Mouse (Mus musculus) embryonic fibroblast, embryonic 13.5 days (primary cell): ENCODE measurements around the gene Arl3.

ENCODE experiments used
- CTCF ChIP-seq: IDR thresholded peaks from 2 replicates; pipeline ENCODE4 v1.5.1; 2011; ENCODE audit warnings: mild to moderate bottlenecking, control low read depth, low read length, moderate library complexity, borderline replicate concordance; ENCODE audit not compliant: insufficient read depth
- POLR2A ChIP-seq: IDR thresholded peaks from 2 replicates; pipeline ENCODE4 v1.6.1; 2011; ENCODE audit warnings: low read depth, mild to moderate bottlenecking, control low read depth, low read length, moderate library complexity

DNA sequence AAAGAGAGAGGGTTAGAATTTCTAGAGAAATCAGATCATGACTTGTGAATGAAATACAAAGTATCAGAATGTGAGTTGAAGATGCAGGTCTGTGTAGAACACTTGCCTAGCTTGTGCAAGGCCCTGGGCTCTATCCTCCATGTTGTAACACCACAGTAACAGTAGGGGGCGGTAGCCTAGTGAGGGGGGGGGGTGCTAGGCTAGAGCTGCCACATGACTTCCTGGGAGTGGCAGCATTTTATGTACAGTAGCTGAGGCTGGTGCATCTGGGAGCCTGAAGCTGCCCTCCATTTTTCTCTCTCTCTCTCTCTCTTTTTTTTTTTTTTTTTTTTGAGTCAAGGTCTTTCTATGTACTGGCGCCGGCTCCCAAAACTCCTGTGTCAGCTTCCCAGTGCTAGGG, 62.2 kb downstream of the Arl3 start:
- 0 out of 2 replicates have a peak, but pooled peaks have one; percentile 15 for TF ChIP-seq CTCF
- TF ChIP-seq POLR2A = no peak
